Comparison of ENCODE assay signal across 15 mouse cellular contexts in the genomic region with DNA sequence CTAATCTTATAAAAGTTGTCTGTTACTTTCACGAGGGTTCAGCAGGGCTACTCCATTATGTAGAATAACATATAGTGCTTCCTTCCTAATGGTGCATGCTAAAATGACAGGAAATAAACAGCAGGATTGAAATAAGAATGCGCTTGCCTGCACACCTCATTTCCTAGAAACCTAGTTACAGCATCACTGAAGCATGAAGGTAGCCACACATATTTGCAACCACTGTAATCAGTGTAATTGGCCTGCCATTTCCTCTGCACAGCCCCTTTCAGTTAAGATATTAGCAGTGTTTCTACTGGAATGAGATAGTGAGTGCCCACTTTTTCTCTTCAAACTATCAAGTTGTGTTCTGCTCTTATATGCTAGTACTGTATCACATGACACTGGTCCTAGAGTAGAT.
"Had no signal": no experiment of that assay in that cellular context is flagged by ENCODE, and none has a peak within 500 bp of the region (broad histone marks: within the 10 kb centered on the region; RNA-seq: fewer than 3 reads in every experiment).

No protein-coding gene starts in this region.

- H3K4me1 ChIP-seq: limb, embryonic 12.5 days; liver, embryonic 13.5 days; lung, embryonic 15.5 days; midbrain, embryonic 12.5 days; neural tube, embryonic 13.5 days had no signal

- H3K4me3 ChIP-seq: limb, embryonic 12.5 days; liver, embryonic 13.5 days; lung, embryonic 15.5 days; midbrain, embryonic 12.5 days; neural tube, embryonic 13.5 days had no signal

- H3K36me3 ChIP-seq: limb, embryonic 12.5 days; liver, embryonic 13.5 days; lung, embryonic 15.5 days; midbrain, embryonic 12.5 days; neural tube, embryonic 13.5 days had no signal

- H3K27ac ChIP-seq: limb, embryonic 12.5 days; liver, embryonic 13.5 days; lung, embryonic 15.5 days; macrophage; midbrain, embryonic 12.5 days; neural tube, embryonic 13.5 days; stomach, postnatal 0 days had no signal

- H3K4me2 ChIP-seq: limb, embryonic 12.5 days; liver, embryonic 13.5 days; lung, embryonic 15.5 days; midbrain, embryonic 12.5 days; neural tube, embryonic 13.5 days had no signal

- H3K9me3 ChIP-seq: limb, embryonic 12.5 days; liver, embryonic 13.5 days; lung, embryonic 15.5 days; midbrain, embryonic 12.5 days; neural tube, embryonic 13.5 days had no signal

- H3K9ac ChIP-seq: limb, embryonic 12.5 days; liver, embryonic 13.5 days; liver, postnatal 0 days; lung, embryonic 15.5 days; midbrain, embryonic 12.5 days; neural tube, embryonic 13.5 days had no signal

- H3K27me3 ChIP-seq: limb, embryonic 12.5 days; liver, embryonic 13.5 days; lung, embryonic 15.5 days; midbrain, embryonic 12.5 days; neural tube, embryonic 13.5 days had no signal

- ATAC-seq: intestine, embryonic 16.5 days; liver, postnatal 0 days; midbrain, embryonic 16.5 days had no signal

- DNase-seq: layer of hippocampus, postnatal 36 days; liver; liver, embryonic 13.5 days; liver, postnatal 0 days; lung, postnatal 14 days; right cerebral cortex, adult 18-20 months; thymus, postnatal 4 days had no signal
